Mouse (Mus musculus) intestine, embryonic 14.5 days (tissue): ENCODE data around the gene Zdhhc21. TPM values are rescaled to one million over a fixed set of nuclear protein-coding genes. Genes with fewer than 3 reads are reported as not detected.

Source experiments
- ATAC-seq: fragments of 200-750 bp; cut with Nextera tagmentation; replicated peaks from 2 replicates; pipeline ENCODE4 v1.8.0; 2017; ENCODE audit warnings: low read depth, moderate number of reproducible peaks, moderate TSS enrichment, moderate library complexity; ENCODE audit not compliant: low FRiP score, low TSS enrichment
- DNase-seq: peaks from one replicate; pipeline ENCODE4 v3.0.0-alpha.2; 2018; ENCODE audit warnings: low spot score
- H3K27ac ChIP-seq: fragments of 300-500 bp; sonication (generic); 2 replicates; pipeline ENCODE4 v1.5.1; 2014; ENCODE audit warnings: low read depth, mild to moderate bottlenecking, control low read depth
- H3K27me3 ChIP-seq: fragments of 300-500 bp; sonication (generic); replicated peaks from 2 replicates; pipeline ENCODE4 v1.6.1; 2014; ENCODE audit warnings: low read length, control low read depth; ENCODE audit not compliant: control insufficient read depth, insufficient read depth
- H3K36me3 ChIP-seq: fragments of 300-500 bp; sonication (generic); 2 replicates; pipeline ENCODE4 v1.6.1; 2014; ENCODE audit warnings: low read length, control low read depth; ENCODE audit not compliant: control insufficient read depth, insufficient read depth
- H3K4me1 ChIP-seq: fragments of 300-500 bp; sonication (generic); replicated peaks from 2 replicates; pipeline ENCODE4 v1.6.1; 2014; ENCODE audit warnings: low read length, control low read depth, mixed read lengths; ENCODE audit not compliant: control insufficient read depth, insufficient read depth
- H3K4me2 ChIP-seq: fragments of 300-500 bp; sonication (generic); 2 replicates; pipeline ENCODE4 v1.6.1; 2014; ENCODE audit warnings: low read length
- H3K4me3 ChIP-seq: fragments of 300-500 bp; sonication (generic); 2 replicates; pipeline ENCODE4 v1.5.1; 2014; ENCODE audit warnings: low read depth, low read length, control low read depth, mixed read lengths
- H3K9ac ChIP-seq: fragments of 300-500 bp; sonication (generic); 2 replicates; pipeline ENCODE4 v1.6.1; 2014; ENCODE audit warnings: mild to moderate bottlenecking, low read length
- H3K9me3 ChIP-seq: fragments of 300-500 bp; sonication (generic); 2 replicates; pipeline ENCODE4 v1.6.1; 2016; ENCODE audit warnings: low read length, control low read depth; ENCODE audit not compliant: control insufficient read depth
- WGBS: fragments of 180-500 bp; shearing (Covaris S2); extraction: QIAGEN DNeasy Blood & Tissue Kit; methylation state at CpG from one replicate; pipeline ENCODE4 v1.1.7; 2014; 5-methylcytosine and 5-hydroxymethylcytosine counted together
- polyA plus RNA-seq: library from polyadenylated mRNA; unstranded; fragments of >200 nt; fragmentation: Nextera tagmentation; extraction: Ambion mirVana; gene quantifications from 2 replicates; pipeline ENCODE4 v1.2.1, GENCODE M21; 2014

The Zdhhc21 gene
- polyA plus RNA-seq: 15.4 and 17.3 TPM in 2 replicates

- H3K4me2 ChIP-seq: peak within 1 kb of the TSS; percentile 65
- peak within 1 kb of the TSS; percentile 61 for H3K4me3 ChIP-seq
- no peaks in the 10 kb centered on the region for H3K27me3 ChIP-seq
- DNase-seq (peak; percentile 84), ATAC-seq (peak; percentile 89)
- H3K4me1 ChIP-seq: peaks cover 7% of the 10 kb centered on the region; the same call in 1 of the 2 replicates
- WGBS: under 1% methylated on average over 75 of the region's 82 CpGs
- no peaks in the 10 kb centered on the region for H3K9me3 ChIP-seq
- H3K36me3 ChIP-seq: no peaks in the 10 kb centered on the region
- H3K9ac ChIP-seq: peak within 1 kb of the TSS; percentile 66
- H3K27ac ChIP-seq: peak within 1 kb of the TSS; percentile 39
These were observed at the start of gene Zdhhc21 for GRCm38 (mm10) chr4:82859131-82860125. Gene Zdhhc21 (minus strand): TSS chr4:82859958.

- no peak overlapping the region for H3K4me2 ChIP-seq
- no peaks in the 10 kb centered on the region for H3K27me3 ChIP-seq
- peaks cover under 1% of the 10 kb centered on the region; the same call in 1 of the 2 replicates for H3K36me3 ChIP-seq
- no peaks in the 10 kb centered on the region for H3K9me3 ChIP-seq
- ATAC-seq: no peak
- no peak for DNase-seq
- no peaks in the 10 kb centered on the region for H3K4me1 ChIP-seq
- WGBS: 51% methylated on average over 10 of the region's 10 CpGs
- no peak overlapping the region for H3K4me3 ChIP-seq
- no peak overlapping the region for H3K27ac ChIP-seq
- no peak overlapping the region for H3K9ac ChIP-seq
These were observed 35.5 kb upstream of the Zdhhc21 start for GRCm38 (mm10) chr4:82895227-82895626.

- Histone ChIP-seq H3K9me3 (no peaks in the 10 kb centered on the region), H3K9ac (no peak overlapping the region), H3K4me3 (no peak overlapping the region), H3K27ac (no peak overlapping the region), H3K36me3 (no peaks in the 10 kb centered on the region), H3K4me2 (no peak overlapping the region), H3K27me3 (no peaks in the 10 kb centered on the region), H3K4me1 (no peaks in the 10 kb centered on the region)
- ATAC-seq (no peak), DNase-seq (no peak)
- WGBS: 86% methylated on average over 5 of the region's 5 CpGs
These were observed 32.5 kb upstream of the Zdhhc21 start for GRCm38 (mm10) chr4:82892247-82892646.

GRCm38 (mm10) chr4:82891566-82891965, 31.8 kb upstream of the Zdhhc21 start:
- H3K4me1 ChIP-seq: no peaks in the 10 kb centered on the region
- no peak overlapping the region for H3K9ac ChIP-seq
- no peak for ATAC-seq
- no peaks in the 10 kb centered on the region for H3K36me3 ChIP-seq
- no peak overlapping the region for H3K27ac ChIP-seq
- no peaks in the 10 kb centered on the region for H3K27me3 ChIP-seq
- no peak overlapping the region for H3K4me3 ChIP-seq
- H3K9me3 ChIP-seq: no peaks in the 10 kb centered on the region
- no peak for DNase-seq
- WGBS: 74% methylated on average over 2 of the region's 2 CpGs
- no peak overlapping the region for H3K4me2 ChIP-seq

- Histone ChIP-seq H3K4me2 (no peak overlapping the region), H3K4me1 (no peaks in the 10 kb centered on the region), H3K27ac (peak overlapping the region; percentile 19; the same call in 1 of the 2 replicates), H3K9me3 (no peaks in the 10 kb centered on the region), H3K4me3 (no peak overlapping the region), H3K9ac (no peak overlapping the region), H3K27me3 (no peaks in the 10 kb centered on the region), H3K36me3 (no peaks in the 10 kb centered on the region)
- WGBS: 59% methylated on average over 7 of the region's 7 CpGs
- ATAC-seq (0 out of 2 replicates have a peak, but pooled peaks have one; percentile 43), DNase-seq (no peak)
These were observed 31.3 kb upstream of the Zdhhc21 start for GRCm38 (mm10) chr4:82891049-82891448.

- no peak for DNase-seq
- Histone ChIP-seq H3K4me3 (no peak overlapping the region), H3K9ac (no peak overlapping the region), H3K27ac (peak overlapping the region; percentile 19; the same call in 1 of the 2 replicates), H3K4me2 (no peak overlapping the region), H3K36me3 (no peaks in the 10 kb centered on the region), H3K4me1 (no peaks in the 10 kb centered on the region; the same call in 1 of the 2 replicates), H3K27me3 (no peaks in the 10 kb centered on the region), H3K9me3 (no peaks in the 10 kb centered on the region)
- WGBS: 76% methylated on average over 4 of the region's 4 CpGs
- ATAC-seq: no peak
These were observed 30.8 kb upstream of the Zdhhc21 start for GRCm38 (mm10) chr4:82890585-82890984.

GRCm38 (mm10) chr4:82886148-82886547, 26.4 kb upstream of the Zdhhc21 start:
- WGBS: 67% methylated on average over 2 of the region's 2 CpGs

GRCm38 (mm10) chr4:82885535-82885913, 25.8 kb upstream of the Zdhhc21 start:
- Histone ChIP-seq H3K27me3 (no peaks in the 10 kb centered on the region), H3K36me3 (no peaks in the 10 kb centered on the region), H3K9ac (no peak overlapping the region), H3K27ac (no peak overlapping the region), H3K4me2 (no peak overlapping the region), H3K4me3 (no peak overlapping the region), H3K4me1 (no peaks in the 10 kb centered on the region; the same call in 1 of the 2 replicates), H3K9me3 (no peaks in the 10 kb centered on the region)
- WGBS: 24% methylated on average over 1 of the region's 1 CpGs
- ATAC-seq (no peak), DNase-seq (no peak)

More at GRCm38 (mm10) chr4:82886148-82886547, 26.4 kb upstream of the Zdhhc21 start:
- no peak overlapping the region for H3K4me2 ChIP-seq
- DNase-seq (no peak), ATAC-seq (no peak)
- H3K9me3 ChIP-seq: no peaks in the 10 kb centered on the region
- H3K4me1 ChIP-seq: no peaks in the 10 kb centered on the region; the same call in 1 of the 2 replicates
- H3K27ac ChIP-seq: no peak overlapping the region
- H3K4me3 ChIP-seq: no peak overlapping the region
- H3K9ac ChIP-seq: no peak overlapping the region
- no peaks in the 10 kb centered on the region for H3K36me3 ChIP-seq
- H3K27me3 ChIP-seq: no peaks in the 10 kb centered on the region
